Mouse (Mus musculus): ENCODE results near the gene Abcb4.
"Not testable (repeated sequence)": the region's sequence is repeated elsewhere in the genome, so short reads cannot be mapped to it uniquely, and the experiment has no call there.

DNA sequence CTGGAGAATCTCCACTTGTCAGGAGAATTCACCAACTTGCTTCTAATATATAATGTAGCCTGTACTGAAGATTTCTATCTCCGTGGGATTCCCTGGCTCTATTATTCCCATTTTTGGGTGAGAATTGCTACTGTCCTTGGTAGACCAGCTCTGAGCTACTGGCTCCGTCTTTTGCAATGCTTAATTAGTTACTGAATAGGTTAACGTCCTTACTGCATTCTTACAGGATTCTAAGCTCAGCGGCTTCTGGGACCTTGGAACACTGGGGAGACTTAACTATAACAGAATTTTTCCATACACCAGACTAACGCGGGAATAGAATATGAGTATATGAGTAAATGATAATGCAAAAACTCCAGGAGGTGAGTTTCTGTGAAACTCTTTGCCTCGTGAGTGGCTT is 106.5 kb downstream of the Abcb4 start:
- not testable (repeated sequence) for TF ChIP-seq CTCF (IDR thresholded peaks at IDR 0.05; ENCODE audit: borderline replicate concordance, extremely low read depth, insufficient read depth, insufficient read length); POLR2A (IDR thresholded peaks at IDR 0.05; ENCODE audit: borderline replicate concordance, extremely low read depth, insufficient read depth, insufficient read length, poor library complexity, severe bottlenecking)
